Mouse (Mus musculus) adrenal gland, adult 18-20 months (tissue): ENCODE measurements at regions not wholly inside any gene's neighbourhood (a gene's known extent, or its start where the extent isn't known, plus 50 kb on each side); places are given as distances from the start of the nearest gene placed in this dataset.

Experiments
- DNase-seq, 2 experiments: peaks; one replicate each; pipeline ENCODE4 v3.0.0; 2021 to 2022; ENCODE audit warnings: low spot score in 2 of 2

DNA sequence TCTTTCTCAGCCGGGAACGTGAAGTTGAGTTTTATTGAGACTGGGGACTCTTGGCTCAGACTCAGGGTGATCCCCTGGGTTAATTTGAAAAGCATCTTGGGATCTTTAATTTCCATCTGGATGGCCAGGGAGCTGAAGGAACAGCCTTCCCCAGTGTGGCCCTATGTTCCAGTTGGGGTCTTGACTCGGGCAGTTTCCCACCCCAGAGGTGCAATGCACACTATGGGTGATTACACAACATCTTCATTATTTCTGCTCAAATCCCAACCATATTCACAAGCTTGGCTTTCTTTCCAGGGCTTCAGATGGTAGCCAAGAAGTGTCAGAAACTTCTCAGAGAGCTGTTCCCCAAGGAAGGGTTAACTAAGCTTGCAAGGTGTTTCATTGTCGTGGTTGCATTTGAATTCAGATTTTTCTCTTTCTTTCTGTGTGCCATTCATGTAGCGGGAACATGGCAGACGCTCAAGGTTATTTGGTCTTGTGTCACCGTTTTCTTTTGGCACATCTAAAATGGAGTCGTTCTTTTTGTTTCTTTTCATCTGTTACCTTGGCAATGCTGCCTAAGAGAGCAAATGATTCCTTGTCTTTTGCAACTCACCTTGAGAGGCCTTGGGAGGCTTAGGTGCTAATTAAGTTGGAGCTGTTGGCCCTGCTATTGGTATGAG lies 179.5 kb downstream of the Fam169b start:
- no peak for DNase-seq

DNA sequence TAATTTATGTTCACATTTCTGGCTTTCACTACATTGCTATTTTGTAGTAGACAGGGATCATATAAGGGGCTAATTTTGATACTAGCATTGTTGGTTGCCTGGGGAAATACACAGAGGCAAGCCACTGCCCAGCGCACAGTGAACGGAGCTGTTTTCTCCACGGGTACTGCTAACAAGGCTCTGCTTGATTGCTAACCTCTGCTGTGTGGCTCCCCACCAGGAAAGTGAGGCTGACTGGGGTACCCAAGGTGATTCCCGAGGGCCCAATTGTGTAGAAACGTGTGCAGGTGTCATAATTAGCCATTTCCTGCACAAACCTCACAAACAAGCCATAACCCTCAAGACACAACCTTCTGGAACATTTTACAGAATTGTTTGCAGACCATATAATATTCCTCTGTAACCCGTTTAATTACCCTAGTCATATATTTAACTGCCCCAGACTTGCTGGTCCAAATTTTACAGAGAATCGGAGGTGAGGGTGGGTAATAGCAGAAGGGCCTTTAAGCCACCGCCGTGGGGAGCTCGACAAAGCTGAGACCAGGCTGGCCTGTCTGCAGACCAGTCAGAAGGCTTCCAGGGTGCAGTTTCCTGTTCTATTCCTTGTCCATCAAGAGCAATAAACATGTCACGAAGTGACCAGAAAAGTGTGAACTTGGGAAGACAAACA lies 170.9 kb downstream of the Fam169b start:
- no peak for DNase-seq

DNA sequence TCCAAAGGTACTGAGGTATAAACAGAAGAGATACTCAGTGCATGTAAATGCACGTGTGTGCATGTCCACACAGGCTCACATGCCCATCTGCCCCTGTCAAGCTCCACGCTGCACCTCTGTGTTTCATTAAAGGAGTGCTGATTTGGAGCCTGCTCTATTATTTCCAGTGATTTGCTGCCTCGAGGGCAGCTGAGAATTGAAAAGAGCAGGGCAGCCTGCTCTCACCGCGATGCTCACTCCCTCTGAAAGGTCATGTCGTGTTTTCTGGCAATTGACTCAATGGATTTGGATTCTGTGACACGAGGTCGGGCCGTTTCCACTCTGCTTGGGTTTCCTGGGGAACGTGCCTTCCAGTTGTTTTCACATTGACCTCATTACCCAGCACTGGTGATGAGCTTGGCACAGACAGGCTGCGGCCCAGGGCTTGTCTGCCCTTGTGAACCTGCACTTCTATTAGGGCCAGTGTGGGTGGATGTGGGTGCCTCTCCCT lies 167.1 kb downstream of the Fam169b start:
- no peak for DNase-seq

DNA sequence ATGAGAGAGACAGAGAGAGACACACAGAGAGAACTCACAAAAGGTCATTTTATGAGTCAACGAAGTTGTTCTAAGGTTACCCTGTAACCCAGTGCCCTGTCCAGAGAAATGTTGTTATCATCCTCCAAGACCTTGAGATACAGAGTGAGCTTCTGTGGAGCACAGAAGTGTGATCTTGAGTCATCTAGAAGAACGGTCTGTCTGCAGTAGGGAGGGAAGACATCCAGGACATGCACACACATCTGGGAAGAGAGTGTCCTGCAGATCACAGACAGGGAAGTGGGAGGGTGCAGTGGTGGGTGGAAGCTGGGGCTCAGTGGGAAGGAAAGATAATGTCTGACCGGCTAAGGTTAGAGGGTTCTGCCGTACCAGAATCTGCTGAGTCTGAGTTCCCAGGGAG lies 155.3 kb downstream of the Fam169b start:
- DNase-seq: peak in 1 of 2 experiments; percentile 14

DNA sequence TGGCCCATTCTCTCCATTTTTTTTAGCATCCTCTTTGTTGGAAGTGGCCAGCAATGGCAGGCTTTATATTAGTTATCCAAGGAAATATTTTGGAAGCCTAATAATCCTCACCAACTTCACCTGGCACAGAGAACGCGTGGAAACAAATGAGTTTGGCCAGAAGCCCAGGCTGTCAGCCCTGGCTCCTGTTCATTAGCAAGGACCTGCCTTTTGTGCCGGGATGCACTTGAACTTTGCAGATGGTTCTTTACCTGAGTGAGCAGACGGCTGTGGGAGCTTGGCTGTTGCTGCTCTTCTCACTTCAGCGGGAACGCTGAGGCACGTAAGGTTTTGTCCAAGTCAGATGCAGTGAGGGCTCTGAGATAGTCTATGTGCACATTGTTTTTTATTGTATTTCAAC lies 142.3 kb downstream of the Fam169b start:
- no peak for DNase-seq

DNA sequence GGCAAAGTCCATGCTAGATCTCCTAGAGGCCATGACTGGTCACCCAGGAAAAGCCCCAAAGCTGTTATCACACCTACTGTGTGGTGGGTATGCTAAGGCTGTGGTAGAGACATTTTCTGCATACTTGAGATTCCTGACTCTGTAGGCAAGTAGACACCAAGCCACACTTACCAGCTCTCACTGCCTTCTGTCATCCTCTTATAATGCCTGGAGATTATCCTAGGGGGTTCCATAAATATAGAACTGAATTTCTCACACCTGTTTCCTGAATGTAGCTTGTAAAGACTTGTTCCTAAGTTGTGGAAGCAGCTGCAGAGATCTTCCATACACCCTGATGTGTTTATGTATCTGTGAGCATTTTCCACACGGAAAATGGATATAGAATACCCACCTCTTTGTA lies 139.1 kb downstream of the Fam169b start:
- no peak for DNase-seq
